Mouse (Mus musculus): ENCODE data around the gene Ranbp9. TPM values are rescaled to one million over a fixed set of nuclear protein-coding genes. Genes with fewer than 3 reads are reported as not detected.

The Ranbp9 gene
- total and polyA plus RNA-seq, 3 experiments, result 17.1 to 25.9 TPM; not detected in 1

GRCm38 (mm10) chr13:43476226-43476625, 4.9 kb downstream of the Ranbp9 start:
- no peak overlapping the region for H3K4me3 ChIP-seq (ENCODE audit: control insufficient read depth in 1 of 2, insufficient read depth in 1 of 2, low read depth in 2 of 2, low read length in 2 of 2)
- no peaks in the 10 kb centered on the region for H3K9me3 ChIP-seq (replicated peaks; ENCODE audit: insufficient read depth, low read length)
- peaks cover 13% of the 10 kb centered on the region in 2 experiments for H3K4me1 ChIP-seq (ENCODE audit: control insufficient read depth in 1 of 2, insufficient read depth in 2 of 2, low read length in 2 of 2)
- no peaks in the 10 kb centered on the region for H3K27me3 ChIP-seq (ENCODE audit: control insufficient read depth in 1 of 2, insufficient read depth in 2 of 2, low read length in 2 of 2)
- no peak for DNase-seq (ENCODE audit: low read depth, low spot score)
- H3K79me2 ChIP-seq (ENCODE audit: control insufficient read depth, insufficient read depth, low read length, poor library complexity), result peaks cover 81% of the 10 kb centered on the region
- no peak overlapping the region for H3K9ac ChIP-seq (ENCODE audit: control insufficient read depth, low read depth, low read length, poor library complexity, severe bottlenecking)
- no peak overlapping the region for H3K27ac ChIP-seq (ENCODE audit: control insufficient read depth, low read depth, low read length)
- H3K36me3 ChIP-seq (ENCODE audit: control insufficient read depth in 1 of 2, insufficient read depth in 2 of 2, low read length in 2 of 2), result peaks cover 0 to 29% of the 10 kb centered on the region in 2 experiments; a peak in 2 of 4 replicates
- no peak for TF ChIP-seq ZC3H11A (IDR thresholded peaks at IDR 0.05; ENCODE audit: low read depth, low read length)
- no peak for TF ChIP-seq GATA1 (IDR thresholded peaks at IDR 0.05; ENCODE audit: low read depth, low read length)
- TF ChIP-seq CHD1 (IDR thresholded peaks at IDR 0.05; ENCODE audit: low read depth, low read length), result no peak
- no peak for TF ChIP-seq TBP (IDR thresholded peaks at IDR 0.05; ENCODE audit: low read depth, low read length)
- TF ChIP-seq POLR2A (IDR thresholded peaks at IDR 0.05; ENCODE audit: control insufficient read depth in 1 of 2, insufficient read depth in 1 of 2, low read depth in 1 of 2, low read length in 2 of 2, poor library complexity in 1 of 2), result no peak
- no peak for TF ChIP-seq USF1 (IDR thresholded peaks at IDR 0.05; ENCODE audit: low read depth, low read length)
- no peak for TF ChIP-seq MEF2A (IDR thresholded peaks at IDR 0.05; ENCODE audit: extremely low read depth, insufficient replicate concordance, low read depth, low read length, poor library complexity, severe bottlenecking)
- no peak for TF ChIP-seq MAZ (IDR thresholded peaks at IDR 0.05; ENCODE audit: low read depth, low read length)
- no peak for TF ChIP-seq KAT2A (conservative IDR thresholded peaks at IDR 0.05; ENCODE audit: low read depth, low read length)
- no peak for TF ChIP-seq ZNF384 (IDR thresholded peaks at IDR 0.05; ENCODE audit: low read depth, low read length)
- no peak for TF ChIP-seq TCF12 (IDR thresholded peaks at IDR 0.05; ENCODE audit: low read depth, low read length)
- no peak for TF ChIP-seq USF2 (IDR thresholded peaks at IDR 0.05; ENCODE audit: borderline replicate concordance in 1 of 2, insufficient read depth in 1 of 2, low read depth in 1 of 2, low read length in 2 of 2)
- TF ChIP-seq ZMIZ1 (IDR thresholded peaks at IDR 0.05; ENCODE audit: low read depth, low read length), result no peak
- no peak for TF ChIP-seq TAL1 (IDR thresholded peaks at IDR 0.05; ENCODE audit: low read length)
- TF ChIP-seq MYC (IDR thresholded peaks at IDR 0.05; ENCODE audit: low read depth, low read length), result no peak

- peaks cover 5 to 31% of the 10 kb centered on the region in 2 experiments for H3K36me3 ChIP-seq (ENCODE audit: control insufficient read depth in 1 of 2, insufficient read depth in 2 of 2, low read length in 2 of 2)
- no peaks in the 10 kb centered on the region for H3K9me3 ChIP-seq (replicated peaks; ENCODE audit: insufficient read depth, low read length)
- DNase-seq (ENCODE audit: low read depth, low spot score), result no peak
- H3K79me2 ChIP-seq (ENCODE audit: control insufficient read depth, insufficient read depth, low read length, poor library complexity), result peaks cover 80% of the 10 kb centered on the region
- no peak overlapping the region for H3K27ac ChIP-seq (ENCODE audit: control insufficient read depth, low read depth, low read length)
- no peak overlapping the region for H3K9ac ChIP-seq (ENCODE audit: control insufficient read depth, low read depth, low read length, poor library complexity, severe bottlenecking)
- H3K4me3 ChIP-seq (ENCODE audit: control insufficient read depth in 1 of 2, insufficient read depth in 1 of 2, low read depth in 2 of 2, low read length in 2 of 2), result no peak overlapping the region
- H3K4me1 ChIP-seq (ENCODE audit: control insufficient read depth in 1 of 2, insufficient read depth in 2 of 2, low read length in 2 of 2), result peaks cover 13 to 14% of the 10 kb centered on the region in 2 experiments
- H3K27me3 ChIP-seq (ENCODE audit: control insufficient read depth in 1 of 2, insufficient read depth in 2 of 2, low read length in 2 of 2), result no peaks in the 10 kb centered on the region
- TF ChIP-seq TCF12 (IDR thresholded peaks at IDR 0.05; ENCODE audit: low read depth, low read length) (no peak), SMC3 (IDR thresholded peaks at IDR 0.05; ENCODE audit: low read depth, low read length) (no peak), RCOR1 (IDR thresholded peaks at IDR 0.05; ENCODE audit: low read depth, low read length) (no peak), CHD1 (IDR thresholded peaks at IDR 0.05; ENCODE audit: low read depth, low read length) (no peak), E2F4 (IDR thresholded peaks at IDR 0.05; ENCODE audit: borderline replicate concordance, low read depth, low read length) (no peak), MAZ (IDR thresholded peaks at IDR 0.05; ENCODE audit: low read depth, low read length) (no peak), ZC3H11A (IDR thresholded peaks at IDR 0.05; ENCODE audit: low read depth, low read length) (no peak), MXI1 (IDR thresholded peaks at IDR 0.05; ENCODE audit: low read depth, low read length) (no peak), GABPA (IDR thresholded peaks at IDR 0.05; ENCODE audit: low read depth, low read length) (no peak), UBTF (IDR thresholded peaks at IDR 0.05; ENCODE audit: borderline replicate concordance, insufficient read depth, low read depth, low read length) (no peak), MYC (IDR thresholded peaks at IDR 0.05; ENCODE audit: low read depth, low read length) (no peak), CHD2 (IDR thresholded peaks at IDR 0.05; ENCODE audit: low read length) (no peak), ELF1 (IDR thresholded peaks at IDR 0.05; ENCODE audit: low read depth, low read length) (no peak), USF1 (IDR thresholded peaks at IDR 0.05; ENCODE audit: low read depth, low read length) (no peak), ZMIZ1 (IDR thresholded peaks at IDR 0.05; ENCODE audit: low read depth, low read length) (no peak), POLR2AphosphoS2 (IDR thresholded peaks at IDR 0.05; ENCODE audit: low read length) (no peak), POLR2A (IDR thresholded peaks at IDR 0.05; ENCODE audit: control insufficient read depth in 1 of 2, insufficient read depth in 1 of 2, low read depth in 1 of 2, low read length in 2 of 2, poor library complexity in 1 of 2) (no peak), EP300 (IDR thresholded peaks at IDR 0.05; ENCODE audit: low read depth in 1 of 2, low read length in 2 of 2) (no peak), MEF2A (IDR thresholded peaks at IDR 0.05; ENCODE audit: extremely low read depth, insufficient replicate concordance, low read depth, low read length, poor library complexity, severe bottlenecking) (no peak), POLR2AphosphoS5 (IDR thresholded peaks at IDR 0.05; ENCODE audit: borderline replicate concordance, low read depth, low read length) (no peak)
These were observed 6.4 kb downstream of the Ranbp9 start for GRCm38 (mm10) chr13:43474722-43475121.
